Mouse (Mus musculus): Measurements from ENCODE around the gene Rgs9bp. TPM values are rescaled to one million over a fixed set of nuclear protein-coding genes. Genes with fewer than 3 reads are reported as not detected.
"Not testable (repeated sequence)": the region's sequence is repeated elsewhere in the genome, so short reads cannot be mapped to it uniquely, and the experiment has no call there.

Rgs9bp gene
- polyA plus RNA-seq, 1 experiment from 2014 or later: 0.17 TPM

GRCm38 (mm10) chr7:35582719-35583118 lies 2.7 kb downstream of the Rgs9bp start:
- H3K9ac ChIP-seq (replicated peaks): no peak overlapping the region
- WGBS: 74% methylated on average over 5 of the region's 5 CpGs
- no peak overlapping the region for H3K4me2 ChIP-seq
- no peaks in the 10 kb centered on the region for H3K36me3 ChIP-seq
- H3K9me3 ChIP-seq (replicated peaks): no peaks in the 10 kb centered on the region
- peaks cover 49% of the 10 kb centered on the region for H3K27me3 ChIP-seq (replicated peaks)
- ATAC-seq (ENCODE audit: low FRiP score): no peak
- no peak overlapping the region for H3K27ac ChIP-seq (replicated peaks)
- H3K4me3 ChIP-seq (replicated peaks): no peak overlapping the region
- H3K4me1 ChIP-seq: peaks cover 28% of the 10 kb centered on the region

- Histone ChIP-seq H3K4me3 (replicated peaks) (no peak overlapping the region), H3K9ac (replicated peaks) (no peak overlapping the region), H3K27ac (replicated peaks) (no peak overlapping the region), H3K27me3 (replicated peaks) (peaks cover 47% of the 10 kb centered on the region), H3K9me3 (replicated peaks) (no peaks in the 10 kb centered on the region), H3K4me2 (no peak overlapping the region), H3K4me1 (peaks cover 8% of the 10 kb centered on the region), H3K36me3 (no peaks in the 10 kb centered on the region)
- no peak for ATAC-seq (ENCODE audit: low FRiP score)
- WGBS: 34% methylated on average over 4 of the region's 4 CpGs
Observed at GRCm38 (mm10) chr7:35579849-35580248, 5.5 kb downstream of the Rgs9bp start.

GRCm38 (mm10) chr7:35570883-35571282 lies 14.5 kb downstream of the Rgs9bp start:
- ATAC-seq (ENCODE audit: low FRiP score); H3K4me2 ChIP-seq; H3K4me1 ChIP-seq; H3K9me3 ChIP-seq (replicated peaks); H3K9ac ChIP-seq (replicated peaks); H3K36me3 ChIP-seq; H3K27ac ChIP-seq (replicated peaks); H3K27me3 ChIP-seq (replicated peaks); H3K4me3 ChIP-seq (replicated peaks): not testable (repeated sequence)
- 19% methylated on average over 6 of the region's 6 CpGs for WGBS

GRCm38 (mm10) chr7:35569724-35570123 lies 15.7 kb downstream of the Rgs9bp start:
- WGBS: 90% methylated on average over 4 of the region's 4 CpGs

GRCm38 (mm10) chr7:35565965-35566364 lies 19.4 kb downstream of the Rgs9bp start:
- H3K4me1 ChIP-seq; H3K36me3 ChIP-seq; H3K9ac ChIP-seq (replicated peaks); H3K9me3 ChIP-seq (replicated peaks); H3K27me3 ChIP-seq (replicated peaks); H3K4me2 ChIP-seq; ATAC-seq (ENCODE audit: low FRiP score); H3K27ac ChIP-seq (replicated peaks); H3K4me3 ChIP-seq (replicated peaks): not testable (repeated sequence)
- WGBS: 79% methylated on average over 13 of the region's 13 CpGs

More at GRCm38 (mm10) chr7:35569724-35570123, 15.7 kb downstream of the Rgs9bp start:
- not testable (repeated sequence) for H3K4me2 ChIP-seq; H3K4me1 ChIP-seq; H3K27ac ChIP-seq (replicated peaks); ATAC-seq (ENCODE audit: low FRiP score); H3K9me3 ChIP-seq (replicated peaks); H3K27me3 ChIP-seq (replicated peaks); H3K36me3 ChIP-seq; H3K4me3 ChIP-seq (replicated peaks); H3K9ac ChIP-seq (replicated peaks)

- H3K4me1 ChIP-seq; H3K27me3 ChIP-seq (replicated peaks); H3K36me3 ChIP-seq; H3K4me3 ChIP-seq (replicated peaks); H3K4me2 ChIP-seq; H3K9ac ChIP-seq (replicated peaks); H3K27ac ChIP-seq (replicated peaks); H3K9me3 ChIP-seq (replicated peaks); ATAC-seq (ENCODE audit: low FRiP score): not testable (repeated sequence)
- 85% methylated on average over 10 of the region's 10 CpGs for WGBS
Observed at GRCm38 (mm10) chr7:35564872-35565271, 20.5 kb downstream of the Rgs9bp start.

- Histone ChIP-seq H3K27me3 (replicated peaks) (no peaks in the 10 kb centered on the region), H3K36me3 (no peaks in the 10 kb centered on the region), H3K4me1 (no peaks in the 10 kb centered on the region), H3K27ac (replicated peaks) (no peak overlapping the region), H3K4me3 (replicated peaks) (no peak overlapping the region), H3K4me2 (no peak overlapping the region), H3K9ac (replicated peaks) (no peak overlapping the region), H3K9me3 (replicated peaks) (no peaks in the 10 kb centered on the region)
- WGBS: 93% methylated on average over 2 of the region's 2 CpGs
- ATAC-seq (ENCODE audit: low FRiP score): no peak
Observed at GRCm38 (mm10) chr7:35564067-35564865, 21.1 kb downstream of the Rgs9bp start.

- Histone ChIP-seq H3K4me3 (replicated peaks) (no peak overlapping the region), H3K27ac (replicated peaks) (no peak overlapping the region), H3K9me3 (replicated peaks) (no peaks in the 10 kb centered on the region), H3K27me3 (replicated peaks) (no peaks in the 10 kb centered on the region), H3K4me1 (no peaks in the 10 kb centered on the region), H3K9ac (replicated peaks) (no peak overlapping the region), H3K4me2 (no peak overlapping the region), H3K36me3 (no peaks in the 10 kb centered on the region)
- WGBS: 82% methylated on average over 11 of the region's 11 CpGs
- no peak for ATAC-seq (ENCODE audit: low FRiP score)
Observed at GRCm38 (mm10) chr7:35563071-35563470, 22.3 kb downstream of the Rgs9bp start.

GRCm38 (mm10) chr7:35559838-35560237 lies 25.5 kb downstream of the Rgs9bp start:
- 90% methylated on average over 3 of the region's 3 CpGs for WGBS
- Histone ChIP-seq H3K4me2 (no peak overlapping the region), H3K4me1 (peaks cover 7% of the 10 kb centered on the region), H3K9ac (replicated peaks) (no peak overlapping the region), H3K27ac (replicated peaks) (no peak overlapping the region), H3K9me3 (replicated peaks) (no peaks in the 10 kb centered on the region), H3K27me3 (replicated peaks) (no peaks in the 10 kb centered on the region), H3K36me3 (no peaks in the 10 kb centered on the region), H3K4me3 (replicated peaks) (no peak overlapping the region)
- no peak for ATAC-seq (ENCODE audit: low FRiP score)

GRCm38 (mm10) chr7:35558681-35559080 lies 26.7 kb downstream of the Rgs9bp start:
- no peak for ATAC-seq (ENCODE audit: low FRiP score)
- Histone ChIP-seq H3K9ac (replicated peaks) (no peak overlapping the region), H3K9me3 (replicated peaks) (no peaks in the 10 kb centered on the region), H3K36me3 (no peaks in the 10 kb centered on the region), H3K27me3 (replicated peaks) (no peaks in the 10 kb centered on the region), H3K4me1 (peaks cover 15% of the 10 kb centered on the region), H3K27ac (replicated peaks) (no peak overlapping the region), H3K4me2 (no peak overlapping the region), H3K4me3 (replicated peaks) (no peak overlapping the region)
- 59% methylated on average over 2 of the region's 2 CpGs for WGBS

GRCm38 (mm10) chr7:35557577-35557976 lies 27.8 kb downstream of the Rgs9bp start:
- ATAC-seq (ENCODE audit: low FRiP score): no peak
- Histone ChIP-seq H3K27ac (replicated peaks) (no peak overlapping the region), H3K27me3 (replicated peaks) (no peaks in the 10 kb centered on the region), H3K4me1 (peaks cover 18% of the 10 kb centered on the region), H3K4me3 (replicated peaks) (no peak overlapping the region), H3K4me2 (no peak overlapping the region), H3K36me3 (no peaks in the 10 kb centered on the region), H3K9ac (replicated peaks) (no peak overlapping the region), H3K9me3 (replicated peaks) (no peaks in the 10 kb centered on the region)
- WGBS: 85% methylated on average over 3 of the region's 3 CpGs

- no peaks in the 10 kb centered on the region for H3K27me3 ChIP-seq (replicated peaks)
- H3K27ac ChIP-seq (replicated peaks): no peak overlapping the region
- H3K9me3 ChIP-seq (replicated peaks): no peaks in the 10 kb centered on the region
- ATAC-seq (ENCODE audit: low FRiP score): no peak
- WGBS: 87% methylated on average over 5 of the region's 5 CpGs
- no peaks in the 10 kb centered on the region for H3K36me3 ChIP-seq
- H3K4me2 ChIP-seq: no peak overlapping the region
- no peak overlapping the region for H3K4me3 ChIP-seq (replicated peaks)
- peaks cover 18% of the 10 kb centered on the region for H3K4me1 ChIP-seq
- no peak overlapping the region for H3K9ac ChIP-seq (replicated peaks)
Observed at GRCm38 (mm10) chr7:35556905-35557304, 28.5 kb downstream of the Rgs9bp start.

All from neural tube, embryonic 15.5 days (tissue).